Mouse (Mus musculus) MEL (cell line): ENCODE results near the gene Abcc6. TPM values are rescaled to one million over a fixed set of nuclear protein-coding genes. Genes with fewer than 3 reads are reported as not detected.

Source experiments
- DNase-seq: peaks from one replicate; pipeline ENCODE4 v3.0.0; 2011; ENCODE audit warnings: low read depth, low spot score
- H3K27ac ChIP-seq: 2 replicates; pipeline ENCODE4 v1.5.1; 2012; ENCODE audit warnings: low read depth, mild to moderate bottlenecking, control low read depth, low read length, moderate library complexity; ENCODE audit not compliant: control insufficient read depth
- H3K27me3 ChIP-seq, 2 experiments: fragments of 150-350 bp in 1 of 2; sonication (generic) in 1 of 2; 2 replicates each; pipeline ENCODE4 v1.6.1; 2012; ENCODE audit warnings: low read length in 2 of 2, mild to moderate bottlenecking in 2 of 2, improper control_type of control experiment in 1 of 2, moderate library complexity in 1 of 2; ENCODE audit not compliant: insufficient read depth in 2 of 2, control insufficient read depth in 1 of 2
- H3K36me3 ChIP-seq, 2 experiments: 2 replicates each; pipeline ENCODE4 v1.6.1; 2012 to 2014; ENCODE audit warnings: low read length in 2 of 2, improper control_type of control experiment in 1 of 2, inconsistent platforms in 1 of 2, mild to moderate bottlenecking in 1 of 2; ENCODE audit not compliant: insufficient read depth in 2 of 2, control insufficient read depth in 1 of 2
- H3K4me1 ChIP-seq, 2 experiments: fragments of 150-350 bp in 1 of 2; sonication (generic) in 1 of 2; 2 replicates each; pipeline ENCODE4 v1.6.1; 2012; ENCODE audit warnings: low read length in 2 of 2, improper control_type of control experiment in 1 of 2, mild to moderate bottlenecking in 1 of 2; ENCODE audit not compliant: insufficient read depth in 2 of 2, control insufficient read depth in 1 of 2
- H3K4me3 ChIP-seq, 2 experiments: fragments of 150-350 bp in 1 of 2; sonication (generic) in 1 of 2; 2 replicates each; pipeline ENCODE4 v1.5.1; 2012; ENCODE audit warnings: low read depth in 2 of 2, low read length in 2 of 2, mild to moderate bottlenecking in 2 of 2, moderate library complexity in 2 of 2, control low read depth in 1 of 2, improper control_type of control experiment in 1 of 2; ENCODE audit not compliant: control insufficient read depth in 1 of 2, insufficient read depth in 1 of 2
- H3K79me2 ChIP-seq: 2 replicates; pipeline ENCODE4 v1.6.1; 2012; ENCODE audit warnings: mild to moderate bottlenecking, low read length, moderate library complexity; ENCODE audit not compliant: control insufficient read depth, poor library complexity, insufficient read depth
- H3K9ac ChIP-seq: 2 replicates; pipeline ENCODE4 v1.6.1; 2012; ENCODE audit warnings: low read depth, mild to moderate bottlenecking, control low read depth, low read length, moderate library complexity; ENCODE audit not compliant: control insufficient read depth, poor library complexity, severe bottlenecking
- H3K9me3 ChIP-seq: fragments of 150-350 bp; sonication (generic); replicated peaks from 2 replicates; pipeline ENCODE4 v1.6.1; 2012; ENCODE audit warnings: mild to moderate bottlenecking, low read length, improper control_type of control experiment, moderate library complexity; ENCODE audit not compliant: insufficient read depth
- CHD1 ChIP-seq: IDR thresholded peaks from 2 replicates; pipeline ENCODE4 v1.6.1; 2012; ENCODE audit warnings: low read depth, mild to moderate bottlenecking, inconsistent platforms, low read length, improper control_type of control experiment
- CHD2 ChIP-seq: IDR thresholded peaks from 2 replicates; pipeline ENCODE4 v1.6.1; 2011; ENCODE audit warnings: low read length, improper control_type of control experiment
- E2F4 ChIP-seq: IDR thresholded peaks from 2 replicates; pipeline ENCODE4 v1.6.1; 2011; ENCODE audit warnings: low read depth, low read length, improper control_type of control experiment, borderline replicate concordance
- ELF1 ChIP-seq: IDR thresholded peaks from 2 replicates; pipeline ENCODE4 v1.6.1; 2014; ENCODE audit warnings: low read depth, mild to moderate bottlenecking, inconsistent platforms, low read length, improper control_type of control experiment, moderate library complexity
- EP300 ChIP-seq, 2 experiments: IDR thresholded peaks; 2 replicates each; pipeline ENCODE4 v1.6.1; 2011; ENCODE audit warnings: improper control_type of control experiment in 2 of 2, low read length in 2 of 2, low read depth in 1 of 2, mild to moderate bottlenecking in 1 of 2
- HCFC1 ChIP-seq: IDR thresholded peaks from 2 replicates; pipeline ENCODE4 v1.6.1; 2012; ENCODE audit warnings: low read depth, mild to moderate bottlenecking, inconsistent platforms, low read length, improper control_type of control experiment, moderate library complexity
- JUND ChIP-seq: IDR thresholded peaks from 2 replicates; pipeline ENCODE4 v1.6.1; 2011; ENCODE audit warnings: low read depth, mild to moderate bottlenecking, improper control_type of control experiment, low read length
- KAT2A ChIP-seq: conservative IDR thresholded peaks from 2 replicates; pipeline ENCODE4 v1.6.1; 2012; ENCODE audit warnings: low read depth, low read length, improper control_type of control experiment, inconsistent platforms
- MAFK ChIP-seq: IDR thresholded peaks from 2 replicates; pipeline ENCODE4 v1.6.1; 2011; ENCODE audit warnings: low read depth, mild to moderate bottlenecking, low read length, improper control_type of control experiment, borderline replicate concordance
- MAX ChIP-seq: IDR thresholded peaks from 2 replicates; pipeline ENCODE4 v1.6.1; 2011; ENCODE audit warnings: low read length, improper control_type of control experiment
- MAZ ChIP-seq: IDR thresholded peaks from 2 replicates; pipeline ENCODE4 v1.6.1; 2012; ENCODE audit warnings: low read depth, mild to moderate bottlenecking, inconsistent platforms, low read length, improper control_type of control experiment
- MEF2A ChIP-seq: IDR thresholded peaks from 2 replicates; pipeline ENCODE4 v1.6.1; 2014; ENCODE audit warnings: low read depth, mild to moderate bottlenecking, inconsistent platforms, low read length, improper control_type of control experiment; ENCODE audit not compliant: poor library complexity, insufficient replicate concordance, severe bottlenecking; ENCODE audit errors: extremely low read depth
- POLR2A ChIP-seq, 2 experiments: IDR thresholded peaks; 2 replicates each; pipeline ENCODE4 v1.6.1; 2011 to 2012; ENCODE audit warnings: low read length in 2 of 2, mild to moderate bottlenecking in 2 of 2, control low read depth in 1 of 2, improper control_type of control experiment in 1 of 2, low read depth in 1 of 2, moderate library complexity in 1 of 2; ENCODE audit not compliant: control insufficient read depth in 1 of 2, insufficient read depth in 1 of 2, poor library complexity in 1 of 2
- POLR2AphosphoS5 ChIP-seq: IDR thresholded peaks from 2 replicates; pipeline ENCODE4 v1.6.1; 2012; ENCODE audit warnings: low read depth, borderline replicate concordance, mild to moderate bottlenecking, inconsistent platforms, low read length, moderate library complexity, mixed read lengths
- SIN3A ChIP-seq: IDR thresholded peaks from 2 replicates; pipeline ENCODE4 v1.6.1; 2012; ENCODE audit warnings: low read length, improper control_type of control experiment, inconsistent platforms
- SMC3 ChIP-seq: IDR thresholded peaks from 2 replicates; pipeline ENCODE4 v1.6.1; 2011; ENCODE audit warnings: low read depth, low read length, improper control_type of control experiment
- TCF12 ChIP-seq: IDR thresholded peaks from 2 replicates; pipeline ENCODE4 v1.6.1; 2014; ENCODE audit warnings: low read depth, mild to moderate bottlenecking, inconsistent platforms, low read length, improper control_type of control experiment, moderate library complexity
- UBTF ChIP-seq: IDR thresholded peaks from 2 replicates; pipeline ENCODE4 v1.6.1; 2012; ENCODE audit warnings: low read depth, mild to moderate bottlenecking, inconsistent platforms, low read length, improper control_type of control experiment, moderate library complexity, borderline replicate concordance; ENCODE audit not compliant: insufficient read depth
- USF1 ChIP-seq: IDR thresholded peaks from 2 replicates; pipeline ENCODE4 v1.6.1; 2014; ENCODE audit warnings: low read depth, mild to moderate bottlenecking, inconsistent platforms, low read length, improper control_type of control experiment, moderate library complexity
- USF2 ChIP-seq, 2 experiments: IDR thresholded peaks; 2 replicates each; pipeline ENCODE4 v1.6.1; 2011 to 2012; ENCODE audit warnings: improper control_type of control experiment in 2 of 2, low read length in 2 of 2, borderline replicate concordance in 1 of 2, inconsistent platforms in 1 of 2, low read depth in 1 of 2, mild to moderate bottlenecking in 1 of 2; ENCODE audit not compliant: insufficient read depth in 1 of 2
- ZNF384 ChIP-seq: IDR thresholded peaks from 2 replicates; pipeline ENCODE4 v1.6.1; 2012; ENCODE audit warnings: low read depth, mild to moderate bottlenecking, inconsistent platforms, low read length, improper control_type of control experiment
- polyA plus RNA-seq, 2 experiments: library from polyadenylated mRNA; stranded (reverse) in 1 of 2; unstranded in 1 of 2; fragments of >175 nt in 1 of 2; fragments of >200 nt in 1 of 2; gene quantifications; 2 replicates each; pipeline versions ENCODE4 v1.2.1 to v1.2.4; 2012; ENCODE audit warnings: low replicate concordance in 2 of 2, low read depth in 1 of 2; ENCODE audit not compliant: insufficient read length in 2 of 2, insufficient read depth in 1 of 2, missing spikeins in 1 of 2
- total RNA-seq: library from RNA; depleted of rRNA; stranded (reverse); fragments of 300-350 nt; gene quantifications from 2 replicates; pipeline ENCODE4 v1.2.3, GENCODE M21; 2012

Abcc6 gene
- total and polyA plus RNA-seq, 3 experiments, result 0.04 to 0.12 TPM; not detected in 1

DNA sequence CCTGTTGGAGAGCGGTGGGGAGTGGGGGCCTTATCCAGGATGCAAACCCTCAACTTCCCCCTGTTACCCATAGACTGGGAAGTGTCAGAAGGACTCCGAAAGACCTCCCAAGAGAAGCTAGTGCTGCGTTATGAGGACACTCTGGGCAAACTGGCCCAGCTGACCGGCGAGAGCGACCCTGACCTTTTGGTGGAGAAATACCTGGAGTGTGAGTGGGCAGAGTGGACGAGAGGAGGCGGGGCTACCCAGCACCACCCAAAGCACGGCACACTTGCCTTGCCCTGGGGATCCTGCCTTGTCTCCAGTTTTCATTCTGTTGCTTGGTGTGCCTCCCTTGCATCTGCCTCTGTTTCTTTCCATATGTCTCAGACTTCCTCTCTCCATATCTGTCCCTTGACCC, 88.1 kb downstream of the Abcc6 start:
- H3K36me3 ChIP-seq, result no peaks in the 10 kb centered on the region
- no peaks in the 10 kb centered on the region for H3K4me1 ChIP-seq
- DNase-seq, result no peak
- no peak overlapping the region for H3K27ac ChIP-seq
- no peaks in the 10 kb centered on the region for H3K79me2 ChIP-seq
- H3K9ac ChIP-seq, result no peak overlapping the region
- no peaks in the 10 kb centered on the region for H3K27me3 ChIP-seq
- H3K9me3 ChIP-seq, result no peaks in the 10 kb centered on the region
- H3K4me3 ChIP-seq, result no peak overlapping the region
- no peak for TF ChIP-seq MAFK
- TF ChIP-seq HCFC1, result no peak
- TF ChIP-seq SMC3, result no peak
- no peak for TF ChIP-seq JUND
- TF ChIP-seq ELF1, result no peak
- TF ChIP-seq USF1, result no peak
- TF ChIP-seq SIN3A, result no peak
- TF ChIP-seq MEF2A, result no peak
- no peak for TF ChIP-seq MAZ

DNA sequence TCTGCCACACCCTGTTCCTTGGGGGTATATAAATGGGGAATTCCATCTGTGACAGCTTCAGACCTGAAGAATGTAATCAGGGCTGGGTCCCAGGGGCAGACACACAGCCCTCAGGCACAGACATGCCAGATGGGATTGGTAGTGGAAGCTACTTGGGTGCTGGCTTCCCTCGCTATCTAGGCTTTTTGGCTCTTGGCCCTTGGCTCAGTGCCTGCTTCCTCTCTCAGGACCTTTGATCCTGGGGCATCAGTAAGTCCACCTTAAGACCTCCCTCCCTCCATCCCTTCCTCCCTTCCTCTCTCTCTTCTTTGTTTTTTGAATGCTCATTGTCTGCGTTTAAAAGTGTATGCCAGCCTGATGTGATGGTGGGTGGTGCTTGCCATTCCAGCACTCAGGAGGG, 90.3 kb downstream of the Abcc6 start:
- Histone ChIP-seq H3K4me3 (no peak overlapping the region), H3K27ac (no peak overlapping the region), H3K27me3 (no peaks in the 10 kb centered on the region), H3K9me3 (no peaks in the 10 kb centered on the region), H3K36me3 (0 out of 4 replicates have a peak, but pooled peaks cover 0 to under 1% of the 10 kb centered on the region in 2 experiments), H3K79me2 (no peaks in the 10 kb centered on the region), H3K9ac (no peak overlapping the region), H3K4me1 (no peaks in the 10 kb centered on the region)
- no peak for TF ChIP-seq MAZ
- no peak for TF ChIP-seq CHD1
- TF ChIP-seq CHD2, result no peak
- no peak for TF ChIP-seq ZNF384
- TF ChIP-seq MAX, result no peak
- no peak for TF ChIP-seq POLR2A (IDR thresholded peaks at IDR 0.05; ENCODE audit: control insufficient read depth in 1 of 2, insufficient read depth in 1 of 2, low read depth in 1 of 2, low read length in 2 of 2, poor library complexity in 1 of 2)
- TF ChIP-seq EP300 (IDR thresholded peaks at IDR 0.05; ENCODE audit: low read depth in 1 of 2, low read length in 2 of 2), result no peak
- TF ChIP-seq UBTF, result no peak
- TF ChIP-seq USF2 (IDR thresholded peaks at IDR 0.05; ENCODE audit: borderline replicate concordance in 1 of 2, insufficient read depth in 1 of 2, low read depth in 1 of 2, low read length in 2 of 2), result no peak
- TF ChIP-seq POLR2AphosphoS5, result no peak
- no peak for TF ChIP-seq ELF1
- TF ChIP-seq KAT2A, result no peak
- no peak for TF ChIP-seq E2F4
- TF ChIP-seq TCF12, result no peak
- TF ChIP-seq USF1, result no peak
- no peak for TF ChIP-seq HCFC1
- DNase-seq, result no peak
